In genomic region chr1:77846039-77846727, GRCm38 (mm10) we compare ENCODE assay signal across 25 mouse cellular contexts.
A peak's percentile ranks its signal among the peaks of the same experiment; 100 is the strongest.
DNase-seq lines count a peak whose midpoint lies in the region; ATAC-seq lines count a peak whose summit lies in the region.
"Had no signal": no experiment of that assay in that cellular context is flagged by ENCODE, and none has a peak within 500 bp of the region (broad histone marks: within the 10 kb centered on the region; RNA-seq: fewer than 3 reads in every experiment).

No protein-coding gene starts in this region.

- no peak overlapping the region for H3K9ac ChIP-seq in embryonic facial prominence, embryonic 14.5 days (ENCODE audit: low read depth, low read length)
- H3K9ac ChIP-seq: embryonic facial prominence, embryonic 15.5 days; hindbrain, embryonic 15.5 days; limb, embryonic 12.5 days; liver, embryonic 12.5 days; lung, embryonic 14.5 days; neural tube, embryonic 12.5 days had no signal

- H3K27me3 ChIP-seq in embryonic facial prominence, embryonic 14.5 days (replicated peaks; ENCODE audit: control insufficient read depth, insufficient read depth, low read length), result no peaks in the 10 kb centered on the region
- H3K27me3 ChIP-seq in embryonic facial prominence, embryonic 10.5 days (replicated peaks; ENCODE audit: low read depth, poor library complexity, severe bottlenecking), result no peaks in the 10 kb centered on the region
- H3K27me3 ChIP-seq: embryonic facial prominence, embryonic 15.5 days; hindbrain, embryonic 15.5 days; limb, embryonic 12.5 days; liver, embryonic 12.5 days; neural tube, embryonic 12.5 days had no signal

- H3K4me2 ChIP-seq in embryonic facial prominence, embryonic 14.5 days (ENCODE audit: low read depth, low read length), result no peak overlapping the region
- H3K4me2 ChIP-seq: embryonic facial prominence, embryonic 15.5 days; heart, embryonic 11.5 days; hindbrain, embryonic 15.5 days; limb, embryonic 12.5 days; liver, embryonic 12.5 days; lung, embryonic 14.5 days; neural tube, embryonic 12.5 days had no signal

- no peaks in the 10 kb centered on the region for H3K9me3 ChIP-seq in embryonic facial prominence, embryonic 14.5 days (ENCODE audit: control insufficient read depth, low read length)
- H3K9me3 ChIP-seq in embryonic facial prominence, embryonic 10.5 days, result no peaks in the 10 kb centered on the region
- H3K9me3 ChIP-seq: embryonic facial prominence, embryonic 15.5 days; forebrain, embryonic 10.5 days; hindbrain, embryonic 15.5 days; limb, embryonic 12.5 days; liver, embryonic 12.5 days; neural tube, embryonic 12.5 days had no signal

- no peak overlapping the region for H3K4me3 ChIP-seq in embryonic facial prominence, embryonic 14.5 days (ENCODE audit: low read depth, low read length)
- H3K4me3 ChIP-seq in embryonic facial prominence, embryonic 10.5 days, result no peak overlapping the region
- H3K4me3 ChIP-seq: embryonic facial prominence, embryonic 15.5 days; forebrain, embryonic 10.5 days; gastrocnemius, adult 2 months; hindbrain, embryonic 15.5 days; limb, embryonic 12.5 days; liver, embryonic 12.5 days; neural tube, embryonic 12.5 days had no signal

- no peak for ATAC-seq in embryonic facial prominence, embryonic 14.5 days (ENCODE audit: low read depth)
- no peak for ATAC-seq in CD4-positive, CD25-positive, alpha-beta regulatory T cell, adult 4 months
- ATAC-seq: liver, embryonic 12.5 days had no signal

- no peak overlapping the region for H3K27ac ChIP-seq in embryonic facial prominence, embryonic 14.5 days (replicated peaks; ENCODE audit: low read depth, low read length)
- no peak overlapping the region for H3K27ac ChIP-seq in embryonic facial prominence, embryonic 10.5 days (replicated peaks)
- H3K27ac ChIP-seq: embryonic facial prominence, embryonic 15.5 days; forebrain, embryonic 10.5 days; gastrocnemius, adult 2 months; hindbrain, embryonic 15.5 days; limb, embryonic 12.5 days; liver, embryonic 12.5 days; neural tube, embryonic 12.5 days had no signal

- DNase-seq in embryonic facial prominence, embryonic 14.5 days (ENCODE audit: low spot score), result peak; percentile 3
- no peak for DNase-seq in embryonic facial prominence, embryonic 10.5 days (ENCODE audit: low spot score)
- peak; percentile 10 to 17 for DNase-seq in layer of hippocampus, postnatal 10 days (ENCODE audit: low spot score in 2 of 2)
- DNase-seq in layer of hippocampus, adult 9-10 months (ENCODE audit: low spot score), result no peak
- DNase-seq in 3T3-L1 (ENCODE audit: low read depth, low spot score), result peak; percentile 93
- peak; percentile 83 for DNase-seq in NIH3T3 (ENCODE audit: low read depth)
- DNase-seq: adrenal gland, postnatal 36 days; gastrocnemius, adult 2 months; heart, postnatal 10 days; kidney, adult 8-10 months; kidney, postnatal 36 days; layer of hippocampus, adult 9-11 months; lung, embryonic 14.5 days; lung, postnatal 4 days; right cerebral cortex, postnatal 4 days; thymus, postnatal 14 days had no signal

- no peaks in the 10 kb centered on the region for H3K4me1 ChIP-seq in embryonic facial prominence, embryonic 14.5 days (ENCODE audit: control insufficient read depth, insufficient read depth, low read length)
- peaks cover 5% of the 10 kb centered on the region; the same call in 1 of the 2 replicates for H3K4me1 ChIP-seq in embryonic facial prominence, embryonic 10.5 days
- H3K4me1 ChIP-seq: liver, embryonic 12.5 days had no signal

- no peaks in the 10 kb centered on the region for H3K36me3 ChIP-seq in embryonic facial prominence, embryonic 14.5 days (ENCODE audit: control insufficient read depth, insufficient read depth, low read length)
- H3K36me3 ChIP-seq in embryonic facial prominence, embryonic 10.5 days (replicated peaks), result no peaks in the 10 kb centered on the region
- H3K36me3 ChIP-seq: embryonic facial prominence, embryonic 15.5 days; forebrain, embryonic 10.5 days; G1E; hindbrain, embryonic 15.5 days; limb, embryonic 12.5 days; liver, embryonic 12.5 days; neural tube, embryonic 12.5 days had no signal

- 82% methylated on average over 12 of the region's 12 CpGs for WGBS in embryonic facial prominence, embryonic 14.5 days
- WGBS in embryonic facial prominence, embryonic 10.5 days, result 88% methylated on average over 12 of the region's 12 CpGs

Comparison
In these comparisons a context has a peak if more than half of its experiments do, and no peak if none do; other contexts are left out.
1. DNase-seq: peak in embryonic facial prominence, embryonic 14.5 days (single experiment), layer of hippocampus, postnatal 10 days (2 of 2), 3T3-L1 (single experiment) and NIH3T3 (single experiment); none in embryonic facial prominence, embryonic 10.5 days (single experiment) and layer of hippocampus, adult 9-10 months (single experiment).